ENCODE assay signal across 20 mouse cellular contexts in genomic region chr9:52280995-52281394, GRCm38 (mm10).
A peak's percentile ranks its signal among the peaks of the same experiment; 100 is the strongest.
DNase-seq lines count a peak whose midpoint lies in the region; ATAC-seq lines count a peak whose summit lies in the region.
"Had no signal": no experiment of that assay in that cellular context is flagged by ENCODE, and none has a peak within 500 bp of the region (broad histone marks: within the 10 kb centered on the region; RNA-seq: fewer than 3 reads in every experiment).

No protein-coding gene starts in this region.

- no peak overlapping the region for H3K9ac ChIP-seq in heart, embryonic 13.5 days
- H3K9ac ChIP-seq in heart, embryonic 16.5 days (ENCODE audit: low read length), result no peak overlapping the region
- H3K9ac ChIP-seq in intestine, embryonic 16.5 days (ENCODE audit: low read depth, low read length), result no peak overlapping the region
- H3K9ac ChIP-seq: forebrain, embryonic 12.5 days; liver, embryonic 15.5 days; midbrain, embryonic 12.5 days; neural tube, embryonic 13.5 days had no signal

- WGBS in heart, embryonic 13.5 days, result 43% methylated on average over 5 of the region's 5 CpGs
- WGBS in heart, embryonic 16.5 days, result 28% methylated on average over 5 of the region's 5 CpGs
- WGBS in intestine, embryonic 16.5 days, result 62% methylated on average over 5 of the region's 5 CpGs

- peak overlapping the region; percentile 45 for H3K4me2 ChIP-seq in heart, embryonic 13.5 days
- peak overlapping the region; percentile 42 for H3K4me2 ChIP-seq in heart, embryonic 16.5 days (ENCODE audit: low read depth, low read length)
- no peak overlapping the region for H3K4me2 ChIP-seq in intestine, embryonic 16.5 days (ENCODE audit: low read depth, low read length)
- H3K4me2 ChIP-seq: forebrain, embryonic 12.5 days; liver, embryonic 15.5 days; midbrain, embryonic 12.5 days; neural tube, embryonic 13.5 days had no signal

- no peak overlapping the region for H3K4me3 ChIP-seq in heart, embryonic 13.5 days
- peak overlapping the region; percentile 69 for H3K4me3 ChIP-seq in megakaryocyte, embryonic 14.5 days (replicated peaks)
- no peak overlapping the region; the same call in 1 of the 2 replicates for H3K4me3 ChIP-seq in heart, embryonic 16.5 days (ENCODE audit: low read length)
- H3K4me3 ChIP-seq in intestine, embryonic 16.5 days (ENCODE audit: low read length), result no peak overlapping the region
- H3K4me3 ChIP-seq: forebrain, embryonic 12.5 days; liver, embryonic 15.5 days; midbrain, embryonic 12.5 days; neural tube, embryonic 13.5 days had no signal

- no peaks in the 10 kb centered on the region for H3K36me3 ChIP-seq in heart, embryonic 13.5 days
- H3K36me3 ChIP-seq in megakaryocyte, embryonic 14.5 days (replicated peaks; ENCODE audit: low read length), result no peaks in the 10 kb centered on the region
- no peaks in the 10 kb centered on the region for H3K36me3 ChIP-seq in heart, embryonic 16.5 days (ENCODE audit: control insufficient read depth, insufficient read depth)
- no peaks in the 10 kb centered on the region for H3K36me3 ChIP-seq in intestine, embryonic 16.5 days (ENCODE audit: control insufficient read depth, insufficient read depth, low read length)
- H3K36me3 ChIP-seq: forebrain, embryonic 12.5 days; liver, embryonic 15.5 days; midbrain, embryonic 12.5 days; neural tube, embryonic 13.5 days had no signal

- intact Hi-C loops in heart, postnatal 25 days (cut with DNase I), result loop anchor here (10.0 kb wide), 1 partner anchor 176 kb away; no protein-coding TSS in a partner anchor

- no peaks in the 10 kb centered on the region for H3K27me3 ChIP-seq in heart, embryonic 13.5 days (replicated peaks)
- peaks cover 6% of the 10 kb centered on the region for H3K27me3 ChIP-seq in megakaryocyte, embryonic 14.5 days (replicated peaks)
- no peaks in the 10 kb centered on the region for H3K27me3 ChIP-seq in heart, embryonic 16.5 days (ENCODE audit: control insufficient read depth, insufficient read depth, low read length)
- 0 out of 2 replicates have a peak, but pooled peaks cover 3% of the 10 kb centered on the region for H3K27me3 ChIP-seq in intestine, embryonic 16.5 days (replicated peaks; ENCODE audit: control insufficient read depth, insufficient read depth, low read length)
- H3K27me3 ChIP-seq: forebrain, embryonic 12.5 days; liver, embryonic 15.5 days; midbrain, embryonic 12.5 days; neural tube, embryonic 13.5 days had no signal

- ATAC-seq in heart, embryonic 13.5 days (ENCODE audit: extremely low read depth, insufficient number of reproducible peaks, low FRiP score, low TSS enrichment), result no peak
- ATAC-seq in megakaryocyte, adult 5-6 weeks (ENCODE audit: poor library complexity, severe bottlenecking), result no peak
- ATAC-seq in heart, embryonic 16.5 days (replicated peaks; ENCODE audit: extremely low read depth, insufficient read depth, low FRiP score), result peak; percentile 69
- ATAC-seq in intestine, embryonic 16.5 days, result no peak

- H3K4me1 ChIP-seq in heart, embryonic 13.5 days, result peaks cover 26% of the 10 kb centered on the region
- peaks cover 40% of the 10 kb centered on the region for H3K4me1 ChIP-seq in megakaryocyte, embryonic 14.5 days
- H3K4me1 ChIP-seq in heart, embryonic 16.5 days (ENCODE audit: control insufficient read depth, insufficient read depth, low read length), result peaks cover 13% of the 10 kb centered on the region; the same call in 1 of the 2 replicates
- no peaks in the 10 kb centered on the region for H3K4me1 ChIP-seq in intestine, embryonic 16.5 days (ENCODE audit: control insufficient read depth, insufficient read depth, low read length)
- H3K4me1 ChIP-seq: liver, embryonic 15.5 days had no signal

- DNase-seq in heart, postnatal 25 days (ENCODE audit: low spot score), result no peak
- DNase-seq in urinary bladder, adult 18-20 months (ENCODE audit: low spot score in 2 of 2), result no peak
- DNase-seq in cerebellum, adult 11-12 months, result no peak
- DNase-seq: adrenal gland, adult 8-10 months; cerebellum, adult 2 months; cerebellum, postnatal 36 days; gastrocnemius, postnatal 14 days; kidney, adult 2 months; kidney, postnatal 10 days; layer of hippocampus, postnatal 36 days; right cerebral cortex, adult 18-20 months had no signal

- peak overlapping the region; percentile 81 for H3K27ac ChIP-seq in heart, embryonic 13.5 days (replicated peaks)
- H3K27ac ChIP-seq in heart, embryonic 16.5 days (ENCODE audit: low read length), result peak overlapping the region; percentile 53
- no peak overlapping the region for H3K27ac ChIP-seq in intestine, embryonic 16.5 days (ENCODE audit: low read length)
- H3K27ac ChIP-seq: forebrain, embryonic 12.5 days; liver, embryonic 15.5 days; midbrain, embryonic 12.5 days; neural tube, embryonic 13.5 days had no signal

- no peaks in the 10 kb centered on the region for H3K9me3 ChIP-seq in heart, embryonic 13.5 days
- H3K9me3 ChIP-seq in megakaryocyte, embryonic 14.5 days, result no peaks in the 10 kb centered on the region
- H3K9me3 ChIP-seq in heart, embryonic 16.5 days (replicated peaks; ENCODE audit: control insufficient read depth, low read length), result no peaks in the 10 kb centered on the region
- no peaks in the 10 kb centered on the region for H3K9me3 ChIP-seq in intestine, embryonic 16.5 days (ENCODE audit: control insufficient read depth, low read length)
- H3K9me3 ChIP-seq: forebrain, embryonic 12.5 days; liver, embryonic 15.5 days; midbrain, embryonic 12.5 days; neural tube, embryonic 13.5 days had no signal
